Mouse (Mus musculus): ENCODE data around the gene Tmem237. TPM values are rescaled to one million over a fixed set of nuclear protein-coding genes. Genes with fewer than 3 reads are reported as not detected.
A peak's percentile ranks its signal among the peaks of the same experiment; 100 is the strongest.

Gene Tmem237
- polyA plus RNA-seq, 1 experiment, result 10.3 TPM

GRCm38 (mm10) chr1:59163030-59163461 lies 42.8 kb upstream of the Tmem237 start, which contains the start of gene Mpp4:
Mpp4 (minus strand) TSS chr1:59163389.
- no peak for TF ChIP-seq CTCF (conservative IDR thresholded peaks at IDR 0.05; ENCODE audit: insufficient read depth, insufficient read length, low read depth, low read length)
- TF ChIP-seq POLR2A (IDR thresholded peaks at IDR 0.05; ENCODE audit: low read depth, low read length), result no peak
- no peaks in the 10 kb centered on the region for H3K27me3 ChIP-seq (replicated peaks; ENCODE audit: control insufficient read depth, insufficient read depth, low read length)
- 77% methylated on average over 12 of the region's 12 CpGs for WGBS
- peaks cover 22% of the 10 kb centered on the region; the same call in 1 of the 2 replicates for H3K4me1 ChIP-seq (ENCODE audit: control insufficient read depth, insufficient read depth, low read length)
- H3K27ac ChIP-seq (ENCODE audit: insufficient read depth, low read depth, low read length), result peak within 1 kb of the TSS; percentile 53; the same call in 1 of the 2 replicates
- no peak within 1 kb of the TSS for H3K4me3 ChIP-seq (ENCODE audit: insufficient read depth, low read depth, low read length)
- H3K36me3 ChIP-seq (ENCODE audit: control insufficient read depth, insufficient read depth, low read length), result peaks cover 2% of the 10 kb centered on the region; the same call in 1 of the 2 replicates
- DNase-seq, result no peak

- TF ChIP-seq POLR2A (IDR thresholded peaks at IDR 0.05; ENCODE audit: low read depth, low read length) (no peak), CTCF (conservative IDR thresholded peaks at IDR 0.05; ENCODE audit: insufficient read depth, insufficient read length, low read depth, low read length) (no peak)
- WGBS, result 70% methylated on average over 8 of the region's 8 CpGs
- H3K36me3 ChIP-seq (ENCODE audit: control insufficient read depth, insufficient read depth, low read length), result peaks cover 2% of the 10 kb centered on the region; the same call in 1 of the 2 replicates
- H3K27me3 ChIP-seq (replicated peaks; ENCODE audit: control insufficient read depth, insufficient read depth, low read length), result no peaks in the 10 kb centered on the region
- no peak overlapping the region for H3K4me3 ChIP-seq (ENCODE audit: insufficient read depth, low read depth, low read length)
- peaks cover 23% of the 10 kb centered on the region; the same call in 1 of the 2 replicates for H3K4me1 ChIP-seq (ENCODE audit: control insufficient read depth, insufficient read depth, low read length)
- no peak for DNase-seq
- no peak overlapping the region for H3K27ac ChIP-seq (ENCODE audit: insufficient read depth, low read depth, low read length)
Measured at GRCm38 (mm10) chr1:59162309-59163024, 42.3 kb upstream of the Tmem237 start.

- H3K27ac ChIP-seq (ENCODE audit: insufficient read depth, low read depth, low read length), result peak overlapping the region; percentile 39; the same call in 1 of the 2 replicates
- H3K27me3 ChIP-seq (replicated peaks; ENCODE audit: control insufficient read depth, insufficient read depth, low read length), result no peaks in the 10 kb centered on the region
- no peak overlapping the region for H3K4me3 ChIP-seq (ENCODE audit: insufficient read depth, low read depth, low read length)
- peaks cover 26% of the 10 kb centered on the region; the same call in 1 of the 2 replicates for H3K4me1 ChIP-seq (ENCODE audit: control insufficient read depth, insufficient read depth, low read length)
- DNase-seq, result no peak
- TF ChIP-seq POLR2A (IDR thresholded peaks at IDR 0.05; ENCODE audit: low read depth, low read length), result no peak
- TF ChIP-seq CTCF (conservative IDR thresholded peaks at IDR 0.05; ENCODE audit: insufficient read depth, insufficient read length, low read depth, low read length), result no peak
- WGBS, result 88% methylated on average over 6 of the region's 6 CpGs
- H3K36me3 ChIP-seq (ENCODE audit: control insufficient read depth, insufficient read depth, low read length), result peaks cover 2% of the 10 kb centered on the region; the same call in 1 of the 2 replicates
Measured at GRCm38 (mm10) chr1:59161396-59161795, 41.2 kb upstream of the Tmem237 start.

DNA sequence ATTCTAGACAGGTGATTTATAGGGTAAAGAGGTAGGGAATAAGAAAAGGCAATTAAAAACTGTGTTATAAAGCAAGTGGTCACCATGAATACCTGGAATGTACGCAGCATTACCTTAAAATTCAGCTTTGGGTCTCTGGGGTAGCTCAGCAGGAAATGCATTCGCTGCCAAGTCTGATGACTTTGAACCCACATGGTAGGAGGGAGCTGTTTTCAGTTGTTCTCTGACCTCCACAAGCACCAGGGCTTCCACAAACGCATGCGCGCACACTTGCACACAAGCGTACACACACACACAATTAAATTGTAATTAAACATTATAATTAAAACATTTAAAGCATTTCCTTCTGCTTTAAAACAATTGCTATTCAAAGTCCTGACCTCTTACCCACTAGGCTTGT lies 40.7 kb upstream of the Tmem237 start:
- Histone ChIP-seq H3K27ac (ENCODE audit: insufficient read depth, low read depth, low read length) (no peak overlapping the region), H3K4me1 (ENCODE audit: control insufficient read depth, insufficient read depth, low read length) (peaks cover 25% of the 10 kb centered on the region; the same call in 1 of the 2 replicates), H3K27me3 (replicated peaks; ENCODE audit: control insufficient read depth, insufficient read depth, low read length) (no peaks in the 10 kb centered on the region), H3K4me3 (ENCODE audit: insufficient read depth, low read depth, low read length) (no peak overlapping the region), H3K36me3 (ENCODE audit: control insufficient read depth, insufficient read depth, low read length) (peaks cover 2% of the 10 kb centered on the region; the same call in 1 of the 2 replicates)
- 47% methylated on average over 6 of the region's 6 CpGs for WGBS
- peak; percentile 77 for DNase-seq
- no peak for TF ChIP-seq POLR2A (IDR thresholded peaks at IDR 0.05; ENCODE audit: low read depth, low read length)
- no peak for TF ChIP-seq CTCF (conservative IDR thresholded peaks at IDR 0.05; ENCODE audit: insufficient read depth, insufficient read length, low read depth, low read length)

DNA sequence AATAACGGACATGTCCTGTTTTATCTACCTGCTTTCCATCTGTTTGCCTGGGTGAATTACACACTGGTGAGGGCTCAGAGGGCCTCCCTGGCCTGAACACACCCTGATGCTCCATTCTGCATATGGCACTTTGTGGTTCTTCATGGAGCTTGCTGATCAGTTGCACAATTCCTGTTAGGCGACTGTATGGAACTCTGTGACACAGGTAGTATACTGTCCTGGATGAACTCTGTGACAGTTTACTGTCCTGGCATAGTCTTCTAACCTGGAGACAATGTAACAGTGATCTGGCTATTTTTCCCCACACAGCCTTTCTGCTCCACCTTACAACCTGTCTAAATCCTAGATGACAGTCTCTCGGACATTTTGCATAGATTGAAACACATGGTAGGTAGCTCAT lies 38.9 kb upstream of the Tmem237 start:
- H3K36me3 ChIP-seq (ENCODE audit: control insufficient read depth, insufficient read depth, low read length), result peaks cover 2% of the 10 kb centered on the region; the same call in 1 of the 2 replicates
- no peak for TF ChIP-seq POLR2A (IDR thresholded peaks at IDR 0.05; ENCODE audit: low read depth, low read length)
- TF ChIP-seq CTCF (conservative IDR thresholded peaks at IDR 0.05; ENCODE audit: insufficient read depth, insufficient read length, low read depth, low read length), result no peak
- no peak overlapping the region for H3K4me3 ChIP-seq (ENCODE audit: insufficient read depth, low read depth, low read length)
- no peak overlapping the region for H3K27ac ChIP-seq (ENCODE audit: insufficient read depth, low read depth, low read length)
- H3K27me3 ChIP-seq (replicated peaks; ENCODE audit: control insufficient read depth, insufficient read depth, low read length), result no peaks in the 10 kb centered on the region
- 95% methylated on average over 3 of the region's 3 CpGs for WGBS
- peaks cover 21% of the 10 kb centered on the region; the same call in 1 of the 2 replicates for H3K4me1 ChIP-seq (ENCODE audit: control insufficient read depth, insufficient read depth, low read length)
- DNase-seq, result no peak

- H3K27ac ChIP-seq (ENCODE audit: insufficient read depth, low read depth, low read length), result no peak overlapping the region; the same call in 1 of the 2 replicates
- 83% methylated on average over 7 of the region's 7 CpGs for WGBS
- H3K27me3 ChIP-seq (replicated peaks; ENCODE audit: control insufficient read depth, insufficient read depth, low read length), result no peaks in the 10 kb centered on the region
- TF ChIP-seq POLR2A (IDR thresholded peaks at IDR 0.05; ENCODE audit: low read depth, low read length) (no peak), CTCF (conservative IDR thresholded peaks at IDR 0.05; ENCODE audit: insufficient read depth, insufficient read length, low read depth, low read length) (no peak)
- DNase-seq, result no peak
- peaks cover 2% of the 10 kb centered on the region; the same call in 1 of the 2 replicates for H3K36me3 ChIP-seq (ENCODE audit: control insufficient read depth, insufficient read depth, low read length)
- peaks cover 18% of the 10 kb centered on the region; the same call in 1 of the 2 replicates for H3K4me1 ChIP-seq (ENCODE audit: control insufficient read depth, insufficient read depth, low read length)
- H3K4me3 ChIP-seq (ENCODE audit: insufficient read depth, low read depth, low read length), result no peak overlapping the region
Measured at GRCm38 (mm10) chr1:59158498-59158897, 38.3 kb upstream of the Tmem237 start.

DNA sequence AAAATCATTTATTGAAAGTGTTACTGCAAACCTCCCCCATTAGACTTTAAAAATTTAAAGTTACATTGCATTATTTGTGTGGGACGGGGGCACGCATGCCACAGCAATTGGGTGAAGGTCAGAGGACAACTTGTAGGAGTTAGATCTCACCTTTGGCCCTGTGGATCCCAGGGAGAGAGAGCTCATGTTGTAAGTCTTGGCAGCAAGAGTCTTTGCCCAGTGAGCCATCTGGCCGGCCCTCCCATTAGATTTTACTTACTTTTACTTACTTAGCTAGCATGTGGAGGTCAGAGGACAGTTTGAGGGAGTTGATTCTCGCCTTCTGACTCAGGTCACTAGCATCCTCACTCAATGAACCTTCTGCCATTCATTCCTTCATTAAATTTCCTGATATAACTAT lies 37.6 kb upstream of the Tmem237 start:
- peak; percentile 87 for DNase-seq
- WGBS, result 55% methylated on average over 4 of the region's 4 CpGs
- 0 out of 2 replicates have a peak, but pooled peaks cover under 1% of the 10 kb centered on the region for H3K36me3 ChIP-seq (ENCODE audit: control insufficient read depth, insufficient read depth, low read length)
- TF ChIP-seq POLR2A (IDR thresholded peaks at IDR 0.05; ENCODE audit: low read depth, low read length) (no peak), CTCF (conservative IDR thresholded peaks at IDR 0.05; ENCODE audit: insufficient read depth, insufficient read length, low read depth, low read length) (no peak)
- H3K4me3 ChIP-seq (ENCODE audit: insufficient read depth, low read depth, low read length), result no peak overlapping the region
- H3K4me1 ChIP-seq (ENCODE audit: control insufficient read depth, insufficient read depth, low read length), result peaks cover 18% of the 10 kb centered on the region; the same call in 1 of the 2 replicates
- peak overlapping the region; percentile 58; the same call in 1 of the 2 replicates for H3K27ac ChIP-seq (ENCODE audit: insufficient read depth, low read depth, low read length)
- H3K27me3 ChIP-seq (replicated peaks; ENCODE audit: control insufficient read depth, insufficient read depth, low read length), result no peaks in the 10 kb centered on the region

Data from kidney, adult 2 months (tissue).